Mouse (Mus musculus): ENCODE measurements around the gene Pde3a. TPM values are rescaled to one million over a fixed set of nuclear protein-coding genes. Genes with fewer than 3 reads are reported as not detected.

The Pde3a gene
- 22.8 TPM for polyA plus RNA-seq (2014; fragmentation: Illumina TruSeq; extraction: RNeasy Lipid Tissue Mini Kit (QIAGEN cat#74804))

GRCm38 (mm10) chr6:141248691-141249584, at the start of gene Pde3a:
Gene Pde3a (plus strand): TSS chr6:141249269.

GRCm38 (mm10) chr6:141523747-141524640, 274.9 kb downstream of the Pde3a start, which contains the start of gene Slco1c1:
Gene Slco1c1 (plus strand): TSS chr6:141524368.

